Mouse (Mus musculus) gastrocnemius, adult 2 months (tissue): ENCODE data around the gene Ano9. TPM values are rescaled to one million over a fixed set of nuclear protein-coding genes. Genes with fewer than 3 reads are reported as not detected.

ENCODE experiments used
- DNase-seq: peaks from one replicate; pipeline ENCODE4 v3.0.0; 2022
- H3K27ac ChIP-seq: fragments of 200-600 bp; 2 replicates; pipeline ENCODE4 v1.8.1; 2022; ENCODE audit warnings: mild to moderate bottlenecking
- H3K4me3 ChIP-seq: fragments of 200-600 bp; 2 replicates; pipeline ENCODE4 v1.8.1; 2022; ENCODE audit warnings: mild to moderate bottlenecking, moderate library complexity
- CTCF ChIP-seq: fragments of 200-600 bp; IDR thresholded peaks from 2 replicates; pipeline ENCODE4 v1.8.1; 2022; ENCODE audit warnings: antibody characterized with exemption, mild to moderate bottlenecking, moderate library complexity
- intact Hi-C: fragments of 180-260 bp; cut with DNase I; formaldehyde crosslinking; loops from one replicate; pipeline ENCODE4 v1.15.1; 2025
- long read RNA-seq, 2 experiments: library from polyadenylated mRNA; stranded (forward); transcript quantifications; one replicate each; pipeline ENCODE4 v2.0.0; 2021
- total RNA-seq, 2 experiments: library from RNA; stranded (reverse); gene quantifications; 2 replicates each; pipeline ENCODE4 v1.2.3; 2021

Ano9 gene
- not detected for total RNA-seq
- long read RNA-seq, experiment 1 = 0 reads
- long read RNA-seq, experiment 2 = 0 reads

DNA sequence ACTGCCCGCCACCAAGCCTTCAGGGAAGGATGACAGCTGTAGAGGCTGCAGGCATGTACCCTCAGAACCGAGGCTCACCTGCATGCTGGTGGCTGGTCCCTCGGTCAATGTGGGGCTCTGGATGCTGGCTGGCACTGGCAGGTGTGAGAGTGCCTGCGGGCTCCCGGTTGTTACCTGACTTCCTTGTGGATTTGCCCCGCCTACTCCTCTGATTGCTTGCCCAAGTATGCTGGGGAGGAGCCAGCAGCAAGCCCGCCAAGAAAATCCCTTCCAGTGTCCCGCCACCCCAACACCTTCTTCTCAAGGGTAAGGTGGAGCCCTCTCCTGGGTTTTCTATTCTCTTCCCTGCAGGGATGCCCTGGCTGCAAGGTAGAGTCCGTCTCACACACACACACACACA, at the start of gene Ano9:
Ano9 (minus strand) TSS at position 171 of the 400 bp plus-strand sequence.
- intact Hi-C loops = no loop called here
- H3K4me3 ChIP-seq = no peak within 1 kb of the TSS
- no peak for DNase-seq
- no peak for TF ChIP-seq CTCF
- H3K27ac ChIP-seq = no peak within 1 kb of the TSS

DNA sequence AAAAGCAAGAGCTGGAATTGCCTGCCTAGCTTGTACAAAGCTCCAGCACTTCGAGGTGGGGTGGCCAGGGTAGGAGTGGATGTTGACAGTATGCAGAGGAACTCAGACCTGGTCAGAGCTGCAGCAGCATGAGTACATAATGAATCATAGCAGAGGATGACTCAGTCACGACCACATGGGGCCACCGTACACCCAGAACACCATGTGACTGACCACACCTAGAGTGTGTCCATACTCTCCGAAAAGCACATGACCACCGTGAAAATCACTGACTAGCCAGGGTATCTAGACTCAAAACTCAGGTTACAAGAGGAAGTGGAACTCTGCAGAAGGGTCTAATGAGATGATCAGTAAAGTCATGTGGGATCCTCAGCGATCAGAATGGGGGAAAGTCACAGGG, 47.2 kb upstream of the Ano9 start:
- no peak overlapping the region for H3K27ac ChIP-seq
- TF ChIP-seq CTCF = no peak

GRCm38 (mm10) chr7:141164397-141164796, 46.8 kb upstream of the Ano9 start:
- intact Hi-C loops = no loop called here
- Histone ChIP-seq H3K27ac (0 out of 2 replicates have a peak overlapping the region, but pooled peaks have one; percentile 3), H3K4me3 (no peak overlapping the region)
- DNase-seq = no peak
- TF ChIP-seq CTCF = no peak

More for the DNA sequence above, 47.2 kb upstream of the Ano9 start:
- intact Hi-C loops = no loop called here
- H3K4me3 ChIP-seq = no peak overlapping the region
- DNase-seq = peak; percentile 45

DNA sequence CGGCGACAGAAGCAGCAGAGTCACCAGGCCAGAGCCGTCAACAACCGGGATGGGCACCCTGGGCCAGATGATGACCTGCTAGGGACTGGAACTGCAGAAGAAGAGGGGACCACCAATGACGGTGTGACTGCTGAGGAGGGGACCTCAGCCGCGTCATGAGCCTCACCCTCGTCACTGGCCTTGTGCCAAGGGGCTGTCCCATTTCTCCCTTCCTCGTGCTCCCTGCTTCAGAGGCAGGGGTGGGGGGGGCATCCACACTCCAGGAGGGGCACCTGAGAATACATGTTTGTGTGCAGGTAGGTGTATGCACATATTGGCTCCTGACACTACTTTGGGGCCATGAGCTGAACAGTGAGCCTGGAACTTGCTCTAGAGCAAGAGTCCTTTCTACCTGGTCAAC, 37.8 kb upstream of the Ano9 start:
- no peak for TF ChIP-seq CTCF
- Histone ChIP-seq H3K4me3 (no peak overlapping the region), H3K27ac (no peak overlapping the region)
- peak; percentile 26 for DNase-seq
- intact Hi-C loops = no loop called here

DNA sequence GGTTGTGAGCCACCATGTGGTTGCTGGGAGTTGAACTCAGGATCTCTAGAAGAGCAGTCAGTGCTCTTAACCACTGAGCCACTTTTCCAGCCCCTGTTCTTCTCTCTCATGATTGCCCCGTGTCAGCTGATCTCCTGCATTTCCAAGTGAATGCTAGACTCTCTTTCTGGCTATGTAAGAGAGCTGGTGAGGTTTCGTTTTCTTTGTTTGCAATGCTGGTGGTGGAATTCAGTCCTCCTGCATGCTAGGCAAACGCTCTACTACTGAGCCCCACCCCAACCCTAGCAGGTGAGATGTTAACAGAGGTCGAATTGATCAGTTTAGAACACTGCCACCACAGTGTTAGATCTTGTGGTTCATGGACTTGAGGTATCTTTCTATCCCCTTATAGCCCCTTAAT, 31.0 kb upstream of the Ano9 start:
- no peak for TF ChIP-seq CTCF
- H3K27ac ChIP-seq = no peak overlapping the region
- intact Hi-C loops = no loop called here
- H3K4me3 ChIP-seq = no peak overlapping the region
- DNase-seq = no peak

GRCm38 (mm10) chr7:141147044-141147443, 29.4 kb upstream of the Ano9 start:
- TF ChIP-seq CTCF = no peak
- Histone ChIP-seq H3K4me3 (no peak overlapping the region), H3K27ac (no peak overlapping the region)
- intact Hi-C loops = no loop called here
- no peak for DNase-seq

- no peak for DNase-seq
- TF ChIP-seq CTCF = no peak
- peak overlapping the region; percentile 38; the same call in 1 of the 2 replicates for H3K27ac ChIP-seq
- H3K4me3 ChIP-seq = no peak overlapping the region
- intact Hi-C loops = no loop called here
Observed at GRCm38 (mm10) chr7:141146043-141146595, 28.5 kb upstream of the Ano9 start.

DNA sequence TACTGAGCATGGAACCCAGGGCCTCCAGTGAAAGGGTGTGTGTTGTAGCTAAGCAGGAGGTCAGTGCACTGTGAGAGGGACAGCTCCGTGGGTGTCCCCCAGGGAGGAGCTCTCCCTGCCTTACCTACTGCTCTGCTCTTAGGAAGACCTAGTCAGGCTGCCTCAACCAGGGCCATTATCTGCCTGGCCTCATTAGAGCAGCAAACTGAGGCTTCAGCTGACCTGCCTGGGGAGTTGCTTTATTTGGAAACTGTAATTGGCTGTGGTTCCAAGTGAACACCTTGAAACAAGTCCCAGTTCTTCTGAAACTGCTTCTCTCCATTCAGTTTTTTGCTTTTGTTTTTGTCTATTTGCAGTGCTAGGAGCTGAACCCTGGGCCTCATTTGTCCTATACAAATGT, 27.8 kb upstream of the Ano9 start:
- H3K4me3 ChIP-seq = no peak overlapping the region
- intact Hi-C loops = no loop called here
- no peak for TF ChIP-seq CTCF
- H3K27ac ChIP-seq = peak overlapping the region; percentile 38; the same call in 1 of the 2 replicates
- no peak for DNase-seq

DNA sequence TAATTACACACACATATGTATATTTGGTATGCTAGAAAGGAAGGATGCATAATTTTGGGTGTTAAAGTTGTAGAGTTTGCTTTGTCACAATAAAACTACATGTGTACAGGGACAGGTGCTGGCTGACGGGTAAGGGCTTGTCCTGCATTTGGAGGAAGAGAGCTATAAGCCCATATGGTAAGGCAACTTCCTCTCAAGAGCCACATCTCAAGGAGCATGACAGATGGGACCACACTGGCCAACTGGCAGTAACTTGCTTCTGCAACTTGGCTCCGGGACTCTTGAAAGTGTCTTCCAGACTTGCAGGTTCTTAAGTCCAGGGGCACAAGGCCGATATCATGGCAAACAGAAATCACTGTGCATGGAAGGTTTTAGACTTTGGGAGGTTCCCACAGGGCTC, 27.0 kb upstream of the Ano9 start:
- intact Hi-C loops = no loop called here
- TF ChIP-seq CTCF = no peak
- Histone ChIP-seq H3K4me3 (no peak overlapping the region), H3K27ac (no peak overlapping the region)
- DNase-seq = no peak

- no peak for TF ChIP-seq CTCF
- Histone ChIP-seq H3K27ac (no peak overlapping the region), H3K4me3 (no peak overlapping the region)
- DNase-seq = no peak
- intact Hi-C loops = no loop called here
Observed at GRCm38 (mm10) chr7:141143861-141144260, 26.3 kb upstream of the Ano9 start.

DNA sequence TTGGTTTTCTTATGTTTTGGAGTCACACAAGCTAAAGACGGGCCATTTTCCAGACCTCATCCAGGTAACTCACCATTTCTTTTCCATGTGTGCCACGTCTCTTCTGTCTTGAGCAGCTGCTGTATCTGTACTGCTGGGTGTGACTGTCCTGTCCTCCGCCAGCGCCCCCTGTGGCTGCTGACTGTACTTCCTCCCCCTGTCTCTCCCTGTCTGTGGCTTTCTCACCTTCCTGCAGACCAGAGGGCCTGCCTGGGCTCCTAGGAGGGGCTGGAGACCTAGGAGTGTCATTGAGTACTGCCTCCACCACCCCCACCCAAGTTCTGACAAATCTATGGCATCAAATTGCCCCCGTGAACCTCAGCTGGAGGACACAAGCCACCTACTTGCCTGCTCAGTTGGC, 25.5 kb upstream of the Ano9 start:
- peak; percentile 53 for TF ChIP-seq CTCF
- intact Hi-C loops = no loop called here
- Histone ChIP-seq H3K27ac (no peak overlapping the region), H3K4me3 (no peak overlapping the region)
- no peak for DNase-seq

- intact Hi-C loops = no loop called here
- no peak for TF ChIP-seq CTCF
- no peak overlapping the region for H3K4me3 ChIP-seq
- no peak overlapping the region for H3K27ac ChIP-seq
- no peak for DNase-seq
Observed at GRCm38 (mm10) chr7:141141326-141141725, 23.7 kb upstream of the Ano9 start.

- intact Hi-C loops = no loop called here
- H3K27ac ChIP-seq = peak overlapping the region; percentile 86
- no peak for TF ChIP-seq CTCF
Observed at GRCm38 (mm10) chr7:141131904-141132755, 14.5 kb upstream of the Ano9 start.

More at GRCm38 (mm10) chr7:141131904-141132755, 14.5 kb upstream of the Ano9 start:
- H3K4me3 ChIP-seq = peak overlapping the region; percentile 86
- no peak for DNase-seq
